Mouse (Mus musculus): ENCODE results near the gene Plrg1. TPM values are rescaled to one million over a fixed set of nuclear protein-coding genes. Genes with fewer than 3 reads are reported as not detected.

The Plrg1 gene
- polyA plus RNA-seq (2015; fragmentation: Nextera tagmentation; extraction: Ambion mirVana), result 44.9 and 47.6 TPM in 2 replicates

DNA sequence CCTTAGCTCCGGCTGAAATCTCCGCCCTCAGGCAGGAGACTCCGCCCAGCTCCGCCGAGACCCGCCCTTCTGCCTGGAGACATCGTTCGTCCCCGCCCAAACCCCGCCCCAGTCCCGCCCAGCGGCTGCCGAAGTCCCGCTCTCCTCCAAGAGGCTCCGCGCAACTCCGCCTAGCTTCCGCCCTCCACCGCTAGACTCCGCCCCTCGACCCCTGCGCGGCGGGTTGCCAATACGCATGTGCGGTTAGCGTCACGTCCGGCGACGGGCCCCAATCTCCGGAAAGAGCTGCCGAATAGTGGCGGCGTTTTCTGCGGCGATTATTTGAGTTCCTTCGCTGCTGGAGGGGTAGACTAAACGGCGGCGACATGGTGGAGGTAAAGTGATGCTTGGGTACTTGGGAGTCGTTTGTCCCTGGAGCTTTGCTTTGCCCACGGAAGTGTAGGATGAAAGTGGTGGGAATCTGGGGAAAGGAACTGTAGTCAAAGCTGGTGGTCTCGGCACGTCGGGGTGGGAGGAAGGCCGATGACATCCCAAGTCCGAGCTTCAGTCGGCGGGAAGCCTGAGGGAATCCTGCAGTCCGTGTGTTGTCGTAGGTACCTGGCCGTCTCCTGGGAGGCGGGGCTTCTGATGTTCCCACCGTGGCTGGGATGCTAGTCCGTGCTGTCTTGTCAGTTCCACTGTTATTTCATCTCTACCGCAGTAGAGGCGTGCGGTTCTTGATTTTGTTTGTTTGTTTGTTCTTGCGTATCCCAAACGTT, at the start of gene Plrg1:
Gene Plrg1, plus strand, starts transcription at position 242 of the 758 bp plus-strand sequence.

DNA sequence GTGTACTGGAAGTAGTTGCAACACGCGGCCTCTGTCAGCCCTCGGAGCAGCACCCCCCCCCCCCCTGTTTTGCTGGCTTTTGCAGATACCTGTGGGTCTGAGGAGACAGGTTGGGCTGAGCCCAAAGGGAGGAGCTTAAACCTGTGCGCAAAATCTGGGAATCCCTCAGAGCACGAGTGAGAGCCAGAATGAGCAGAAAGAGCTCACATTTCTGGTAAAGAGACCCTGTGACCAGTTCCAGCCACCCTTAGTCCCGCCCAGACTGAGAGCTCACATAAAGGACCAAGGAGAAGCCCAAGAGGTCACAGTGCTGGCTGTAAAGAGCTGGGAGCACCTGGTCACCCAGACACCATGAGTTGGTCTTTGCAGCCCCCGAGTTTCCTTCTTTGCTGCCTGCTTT, 47.8 kb upstream of the Plrg1 start, which contains the start of gene Fgg:
Gene Fgg, plus strand, starts transcription at position 168 of the 400 bp plus-strand sequence.

GRCm38 (mm10) chr3:83025475-83026301, 29.6 kb upstream of the Plrg1 start, which contains the start of gene Fga:
Fga (plus strand) TSS chr3:83026076.

GRCm38 (mm10) chr3:83049680-83050079, 5.6 kb upstream of the Plrg1 start, which contains the start of gene Fgb:
Fgb (minus strand) TSS chr3:83049863.

Other genes starting within 250 kb of the Plrg1 start
- gene Rbm46, start 179.0 kb upstream of the Plrg1 start, polyA plus RNA-seq (2015; fragmentation: Nextera tagmentation; extraction: Ambion mirVana), result 0.47 and 0.65 TPM in 2 replicates
- gene Lrat, start 151.5 kb upstream of the Plrg1 start, polyA plus RNA-seq (2015; fragmentation: Nextera tagmentation; extraction: Ambion mirVana), result 0.02 TPM in 1 of 2 replicates, not detected in the other
- 0.52 and 2.1 TPM in 2 replicates for gene Fgg, start 47.8 kb upstream of the Plrg1 start, polyA plus RNA-seq (2015; fragmentation: Nextera tagmentation; extraction: Ambion mirVana)
- gene Fga, start 29.4 kb upstream of the Plrg1 start, polyA plus RNA-seq (2015; fragmentation: Nextera tagmentation; extraction: Ambion mirVana), result 0.95 and 1.4 TPM in 2 replicates
- gene Fgb, start 5.7 kb upstream of the Plrg1 start, polyA plus RNA-seq (2015; fragmentation: Nextera tagmentation; extraction: Ambion mirVana), result 0.58 and 1.2 TPM in 2 replicates
- gene Dchs2, start 72.4 kb downstream of the Plrg1 start, polyA plus RNA-seq (2015; fragmentation: Nextera tagmentation; extraction: Ambion mirVana), result 0.11 TPM in 2 replicates